Mouse (Mus musculus): ENCODE results near the gene Mapk11.

Gene Mapk11

DNA sequence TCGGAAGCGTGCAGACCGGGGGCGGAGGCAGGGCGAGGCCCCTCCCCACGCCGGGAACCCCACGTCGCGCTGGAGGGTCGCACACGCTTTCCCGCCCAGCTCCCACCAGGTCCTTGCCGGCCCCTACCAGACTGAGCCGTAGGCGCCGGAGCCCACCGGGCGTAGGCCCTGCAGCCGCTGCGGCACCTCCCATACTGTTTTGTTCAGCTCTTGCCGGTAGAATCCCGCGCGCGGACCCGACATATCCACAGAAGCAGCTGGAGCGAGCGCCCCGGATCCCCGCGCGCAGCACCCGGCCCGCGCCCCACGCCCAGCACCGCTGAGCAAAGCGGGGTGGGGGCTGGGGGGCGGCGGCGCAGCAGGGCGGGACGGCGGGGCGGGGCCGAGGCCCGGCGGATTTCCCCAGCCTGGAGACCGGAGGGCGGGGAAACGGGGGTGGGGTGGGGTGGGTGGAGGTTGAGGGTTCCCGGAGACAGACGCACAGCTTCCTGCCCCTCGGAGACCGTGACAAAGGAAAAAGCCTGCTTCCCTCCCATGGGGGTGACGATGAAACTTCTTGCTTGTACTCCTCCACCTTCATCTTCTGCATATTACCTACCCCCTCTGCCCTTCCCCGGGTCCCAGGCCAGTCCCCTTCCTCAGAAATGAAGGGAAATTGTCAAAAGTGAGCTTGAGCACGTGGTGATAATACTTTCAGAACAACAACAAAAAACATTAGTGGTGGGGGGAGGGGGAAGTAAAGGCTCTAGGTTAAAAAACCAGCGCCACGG, at the start of gene Mapk11:
Gene Mapk11, minus strand, starts transcription at position 358 of the 770 bp plus-strand sequence.
- no peak for DNase-seq (ENCODE audit: low read depth, low spot score)

DNA sequence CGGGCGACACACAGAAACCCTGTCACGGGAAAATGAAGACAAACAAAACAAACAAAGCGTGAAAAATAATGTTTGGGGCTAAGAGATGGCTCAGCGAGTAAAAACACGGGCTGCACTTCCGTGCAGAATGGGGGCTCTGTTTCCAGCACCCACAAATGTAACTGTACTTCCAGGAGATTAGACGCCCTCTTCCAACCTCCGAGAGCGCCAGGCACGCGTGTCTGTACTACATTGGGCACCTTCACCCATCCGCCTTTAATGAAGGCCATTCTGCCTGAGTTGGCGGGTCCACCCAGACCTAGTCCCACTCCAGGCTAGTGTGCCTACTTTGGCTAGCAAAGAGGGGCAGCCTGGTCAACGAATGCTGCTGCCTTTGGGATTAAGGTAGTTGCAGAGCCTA, 47.6 kb upstream of the Mapk11 start:
- no peak for DNase-seq (ENCODE audit: low read depth, low spot score)

DNA sequence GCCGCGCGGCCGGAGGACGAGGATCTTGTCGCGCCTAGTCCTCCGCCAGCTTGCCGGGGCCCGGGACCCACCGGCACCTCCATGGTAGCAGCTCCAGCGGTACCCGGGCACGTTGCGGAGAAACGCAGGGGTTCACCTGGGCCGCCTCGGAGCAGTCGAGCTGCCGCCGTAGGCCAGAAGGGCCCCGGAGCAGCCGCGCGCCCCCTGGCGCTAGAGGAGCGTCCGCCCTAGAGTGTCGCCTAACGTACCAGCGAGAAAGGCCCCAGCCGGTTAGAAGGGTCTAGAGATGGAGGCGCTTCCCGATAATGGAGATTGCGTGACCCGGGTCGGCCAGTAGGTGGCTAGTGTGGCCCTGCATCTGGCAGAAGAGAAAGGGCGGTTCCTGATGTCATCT, 46.9 kb upstream of the Mapk11 start, which contains the start of gene Dennd6b:
Gene Dennd6b, minus strand, starts transcription at position 184 of the 394 bp plus-strand sequence.
- DNase-seq (ENCODE audit: low read depth, low spot score), result peak; percentile 88

DNA sequence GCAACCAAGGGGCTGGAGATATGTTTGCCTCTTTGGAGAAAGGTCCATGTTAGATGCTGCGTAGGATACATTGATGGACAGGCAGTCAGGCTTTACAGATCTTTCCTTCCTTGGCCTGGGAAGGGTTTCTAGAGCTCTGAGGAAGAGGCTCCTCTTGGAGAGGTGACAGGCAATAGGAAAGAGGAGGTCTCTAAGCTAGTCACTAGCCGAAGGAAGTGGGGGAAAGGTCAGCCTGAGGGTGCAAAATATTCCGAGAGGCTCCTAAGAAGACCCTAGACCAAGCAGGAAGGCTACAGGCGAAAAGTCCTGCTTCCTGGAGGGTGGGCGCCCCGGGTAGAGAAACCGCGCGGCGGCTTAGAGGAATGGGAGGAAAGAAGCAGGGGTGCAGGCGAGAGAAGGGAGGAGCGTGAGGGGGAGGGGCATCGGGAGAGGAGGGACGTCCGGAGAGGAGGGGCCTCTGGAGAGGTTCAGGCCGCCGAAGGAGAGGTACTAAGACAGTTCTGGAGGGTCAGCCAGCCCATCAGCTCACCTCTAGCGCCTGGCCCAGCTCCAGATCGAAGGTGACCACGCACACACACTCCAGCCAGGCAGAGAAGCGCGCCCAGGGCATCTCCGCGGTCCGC, 46.4 kb upstream of the Mapk11 start:
- peak; percentile 83 for DNase-seq (ENCODE audit: low read depth, low spot score)

DNA sequence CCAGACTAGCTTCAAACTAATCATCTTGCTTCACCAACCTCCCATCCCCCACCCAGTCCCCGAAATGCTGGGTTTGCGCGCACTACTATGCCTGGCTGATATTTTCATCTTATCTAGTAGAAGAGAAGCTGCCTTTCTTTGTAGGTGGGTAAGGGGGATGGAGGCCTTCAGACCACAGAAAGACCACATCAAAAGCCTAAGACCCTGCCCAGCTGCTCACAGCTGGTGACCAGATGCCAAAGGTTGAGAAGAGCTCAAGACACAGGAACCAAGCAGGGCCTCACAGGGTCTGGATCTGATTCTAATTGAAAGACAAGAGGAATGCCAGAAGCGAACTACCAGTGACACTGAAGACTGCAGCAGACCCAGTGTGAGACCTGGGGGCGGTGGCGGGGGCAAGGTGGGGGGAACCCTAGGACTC, 45.8 kb upstream of the Mapk11 start:
- no peak for DNase-seq (ENCODE audit: low read depth, low spot score)

DNA sequence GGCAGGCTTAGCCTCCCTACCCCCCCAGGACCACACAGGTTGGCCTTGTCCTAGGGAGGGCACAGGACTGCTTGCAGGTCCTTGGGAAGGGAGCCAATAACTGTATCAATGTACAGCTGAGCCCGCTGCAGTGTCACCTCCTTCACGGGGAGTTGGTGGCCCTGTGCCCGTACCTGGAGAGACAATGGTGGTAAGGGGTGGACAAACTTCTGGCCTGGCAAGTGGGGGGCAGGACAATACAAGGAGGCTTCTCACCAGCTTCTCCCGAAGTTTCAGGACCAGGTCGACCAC, 35.5 kb upstream of the Mapk11 start:
- DNase-seq (ENCODE audit: low read depth, low spot score), result no peak

DNA sequence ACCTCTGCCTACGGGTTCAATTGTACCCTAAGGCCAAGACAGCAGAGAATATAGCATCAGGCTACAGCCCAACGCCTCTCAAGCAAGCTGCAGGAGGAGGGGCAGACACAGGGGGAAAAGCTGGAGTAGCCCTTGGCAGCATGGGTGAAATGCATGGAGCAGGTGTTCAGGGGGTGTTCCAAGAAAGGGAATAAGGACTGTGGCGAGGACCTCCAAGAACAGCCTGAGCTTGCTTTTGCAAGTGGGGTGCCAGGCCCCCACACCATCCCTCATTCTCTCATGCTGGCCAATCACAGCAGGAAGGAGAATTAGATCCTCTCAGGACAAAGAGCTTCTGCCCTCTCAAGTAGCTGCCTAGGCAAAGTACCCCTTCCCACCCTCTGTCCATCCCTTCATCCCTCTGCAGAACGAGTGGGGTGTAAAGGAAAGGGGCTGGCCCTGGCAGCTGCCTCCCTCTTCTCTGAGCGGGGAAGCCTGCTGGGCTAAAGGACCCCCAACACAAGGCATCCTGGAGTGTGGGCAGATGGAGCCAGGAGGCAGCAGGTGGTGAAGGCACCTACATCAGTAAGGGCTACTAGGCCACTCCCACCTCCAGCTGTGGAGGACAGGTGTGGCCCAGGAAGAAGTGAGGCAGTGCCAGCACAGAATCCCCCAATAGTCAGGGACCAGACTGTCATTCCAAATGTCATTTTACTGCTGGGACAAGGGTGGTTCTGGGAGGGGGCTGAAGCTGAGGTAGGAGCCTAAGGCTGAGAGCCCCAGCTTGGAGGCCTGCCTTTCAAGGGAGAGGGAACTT, 34.9 kb upstream of the Mapk11 start:
- no peak for DNase-seq (ENCODE audit: low read depth, low spot score)

DNA sequence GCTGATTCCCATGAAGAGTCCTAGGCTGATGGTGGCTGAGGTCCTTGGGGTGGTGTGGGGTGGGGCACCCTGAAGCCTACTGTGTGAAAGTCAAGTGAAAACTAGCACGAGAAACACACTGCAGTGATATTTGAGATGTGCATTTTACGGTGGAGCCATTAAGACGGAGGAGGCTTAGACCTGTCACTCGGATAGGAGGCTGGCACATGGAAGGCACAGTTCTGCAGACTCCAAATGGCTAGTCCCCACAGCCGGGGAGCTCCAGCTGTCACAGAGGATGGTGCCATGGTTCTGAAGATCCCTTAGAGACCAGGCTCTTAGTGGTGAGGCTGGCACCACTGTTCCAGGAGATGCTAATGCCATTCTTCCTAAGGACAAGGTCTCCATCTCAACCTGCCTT, 33.4 kb upstream of the Mapk11 start:
- DNase-seq (ENCODE audit: low read depth, low spot score), result no peak

DNA sequence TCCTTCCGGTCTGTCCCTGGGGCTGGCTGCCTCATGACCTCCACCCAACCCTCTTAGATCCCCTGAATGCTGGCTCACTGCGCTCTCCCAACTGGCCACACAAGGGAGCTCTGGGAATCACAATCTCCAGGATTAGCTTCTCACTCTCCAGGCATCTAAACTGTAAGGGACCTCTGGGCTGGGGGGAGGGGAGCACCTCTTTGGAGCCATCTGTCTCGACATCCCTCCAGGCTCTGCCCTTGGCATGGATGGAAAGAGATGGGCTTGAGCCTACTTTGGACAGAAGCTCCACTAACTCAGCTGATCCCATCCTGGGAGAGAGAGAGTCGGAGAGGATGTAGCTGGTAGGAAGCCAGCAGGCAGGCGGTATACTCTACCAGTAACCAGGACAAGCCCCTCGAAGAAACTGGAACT, 32.9 kb upstream of the Mapk11 start:
- DNase-seq (ENCODE audit: low read depth, low spot score), result no peak

DNA sequence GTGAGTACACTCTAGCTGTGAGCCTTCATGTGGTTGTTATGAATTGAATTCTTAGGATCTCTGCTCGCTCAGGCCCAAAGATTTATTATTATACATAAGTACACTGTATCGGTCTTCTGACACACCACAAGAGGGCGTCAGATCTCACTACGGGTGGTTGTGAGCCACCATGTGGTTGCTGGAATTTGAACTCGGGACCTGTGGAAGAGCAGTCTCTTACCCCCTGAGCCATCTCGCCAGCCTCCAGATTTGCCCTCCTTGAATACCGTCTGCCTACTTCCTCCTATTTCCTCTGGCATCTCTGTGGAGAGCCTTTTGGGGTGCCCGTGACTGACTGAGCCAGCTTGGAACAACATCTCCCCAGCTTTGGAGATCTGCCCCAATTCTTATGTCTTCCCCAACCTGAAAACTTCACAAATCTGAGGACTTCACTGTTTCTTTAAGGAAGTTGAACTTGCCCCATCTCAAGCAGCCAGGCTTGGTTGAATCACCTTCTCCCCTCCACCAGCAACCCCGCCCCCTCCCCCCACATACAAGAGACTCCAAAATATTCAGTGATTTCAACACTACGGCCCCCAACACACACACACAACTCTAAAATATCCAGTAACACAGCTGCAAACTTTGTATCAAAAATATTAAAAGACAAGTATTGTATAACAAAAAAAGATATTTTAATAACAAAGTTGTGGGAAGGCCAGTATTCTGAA, 32.3 kb upstream of the Mapk11 start:
- DNase-seq (ENCODE audit: low read depth, low spot score), result no peak

DNA sequence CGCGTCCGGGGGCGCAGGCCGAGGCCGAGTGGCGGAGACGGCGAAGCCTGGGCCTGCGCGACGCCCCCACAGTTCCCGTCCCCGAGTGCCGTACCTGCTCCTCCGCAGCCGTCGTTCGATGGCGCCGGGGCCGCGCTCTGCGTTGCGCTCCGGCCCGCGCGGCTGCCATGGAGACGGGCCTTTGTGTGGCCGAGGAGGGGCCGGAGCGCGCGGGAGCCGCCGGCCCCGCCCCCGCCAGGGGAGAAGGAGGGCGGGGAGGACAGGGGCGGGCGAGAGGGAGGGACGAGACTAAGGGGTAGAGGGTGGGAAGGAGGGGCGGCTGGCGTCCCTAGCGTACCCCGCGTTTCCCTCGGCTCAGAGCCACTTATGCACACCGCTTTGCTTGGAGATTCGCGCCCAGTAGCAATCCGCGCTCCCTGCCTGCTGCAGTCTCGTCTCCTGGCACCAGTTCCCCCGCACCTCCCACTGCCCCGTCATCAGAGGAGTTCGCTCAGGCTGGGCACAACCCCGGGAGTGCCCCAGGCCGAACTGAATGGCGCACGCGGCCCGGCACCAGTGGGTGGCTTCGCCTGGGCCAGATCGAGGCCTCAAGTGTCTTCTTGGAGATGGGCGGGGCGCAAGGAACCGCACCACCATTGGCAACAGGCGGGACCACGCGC, 31.3 kb upstream of the Mapk11 start, which contains the start of gene Plxnb2:
Gene Plxnb2, minus strand, starts transcription at position 218 of the 659 bp plus-strand sequence.
- peak; percentile 78 for DNase-seq (ENCODE audit: low read depth, low spot score)

DNA sequence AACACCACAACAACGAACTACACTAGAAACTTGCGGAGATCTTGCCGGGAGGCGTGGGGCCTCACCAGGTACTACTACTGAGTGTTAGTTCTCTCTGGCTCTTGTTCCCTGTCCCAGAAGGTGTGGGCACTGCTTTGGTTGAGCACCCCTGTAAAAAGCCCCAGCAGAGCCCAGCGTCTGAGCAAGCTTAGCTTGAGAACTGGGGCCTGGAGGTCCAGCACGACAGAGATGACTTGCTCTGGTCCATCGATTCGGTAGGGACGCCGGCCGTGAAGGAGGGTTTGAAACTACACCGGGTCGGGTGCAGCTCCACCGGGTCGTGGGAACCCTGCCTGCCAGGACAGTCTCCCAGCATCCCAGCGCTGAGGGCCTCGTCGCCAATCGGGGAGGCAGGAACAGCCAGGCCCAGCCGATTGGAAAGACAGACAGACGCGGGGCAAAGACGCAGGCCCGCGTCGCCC, 30.7 kb upstream of the Mapk11 start:
- no peak for DNase-seq (ENCODE audit: low read depth, low spot score)

DNA sequence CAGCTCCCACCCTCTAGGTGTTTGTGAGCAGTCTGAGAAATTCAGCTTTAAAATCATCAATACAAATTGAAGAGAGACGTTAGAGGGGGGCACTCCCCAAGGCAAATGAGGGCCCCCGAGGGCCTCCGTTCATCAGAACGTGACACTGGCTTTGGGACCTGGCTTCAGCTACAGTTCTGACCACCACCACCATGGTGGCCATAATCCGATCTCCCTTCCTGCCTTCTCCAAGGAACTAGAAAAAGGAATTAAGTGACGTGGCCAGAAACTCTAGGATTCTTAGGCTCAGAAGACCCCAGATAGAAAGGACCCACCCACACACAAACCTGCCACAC, 30.2 kb upstream of the Mapk11 start:
- DNase-seq (ENCODE audit: low read depth, low spot score), result no peak

DNA sequence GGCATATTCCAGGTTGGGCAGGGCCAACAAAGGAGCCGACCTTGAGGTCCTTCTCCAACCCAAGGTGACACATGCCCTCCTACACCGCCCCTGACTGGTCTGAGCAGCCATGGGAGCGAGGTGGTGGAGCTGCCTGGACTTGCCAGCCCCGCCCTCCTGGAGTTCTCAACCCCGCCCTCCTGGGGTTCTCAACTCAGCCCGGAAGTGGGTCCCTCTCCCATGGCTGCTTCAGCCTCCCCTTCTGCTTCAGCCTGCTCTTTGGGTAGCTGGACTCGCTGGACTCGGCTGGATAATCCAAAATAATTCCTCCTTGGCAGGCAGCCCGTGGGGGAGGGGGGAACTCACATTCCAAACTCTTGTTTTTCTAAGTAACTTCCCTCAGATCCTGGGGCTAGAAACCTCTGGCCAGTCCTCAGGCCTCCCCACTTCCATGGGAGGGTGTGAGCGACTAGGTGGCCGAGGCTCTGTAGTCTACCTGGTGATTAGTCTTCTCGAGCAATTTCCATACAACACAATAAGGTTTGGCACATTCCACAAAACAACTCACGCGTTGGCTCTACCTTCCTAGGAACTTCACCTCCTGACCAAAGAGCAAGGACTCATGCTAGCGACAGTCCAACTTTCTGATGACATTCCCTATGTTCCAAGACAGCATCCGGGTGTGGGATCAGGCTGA, 29.7 kb upstream of the Mapk11 start:
- DNase-seq (ENCODE audit: low read depth, low spot score), result no peak

DNA sequence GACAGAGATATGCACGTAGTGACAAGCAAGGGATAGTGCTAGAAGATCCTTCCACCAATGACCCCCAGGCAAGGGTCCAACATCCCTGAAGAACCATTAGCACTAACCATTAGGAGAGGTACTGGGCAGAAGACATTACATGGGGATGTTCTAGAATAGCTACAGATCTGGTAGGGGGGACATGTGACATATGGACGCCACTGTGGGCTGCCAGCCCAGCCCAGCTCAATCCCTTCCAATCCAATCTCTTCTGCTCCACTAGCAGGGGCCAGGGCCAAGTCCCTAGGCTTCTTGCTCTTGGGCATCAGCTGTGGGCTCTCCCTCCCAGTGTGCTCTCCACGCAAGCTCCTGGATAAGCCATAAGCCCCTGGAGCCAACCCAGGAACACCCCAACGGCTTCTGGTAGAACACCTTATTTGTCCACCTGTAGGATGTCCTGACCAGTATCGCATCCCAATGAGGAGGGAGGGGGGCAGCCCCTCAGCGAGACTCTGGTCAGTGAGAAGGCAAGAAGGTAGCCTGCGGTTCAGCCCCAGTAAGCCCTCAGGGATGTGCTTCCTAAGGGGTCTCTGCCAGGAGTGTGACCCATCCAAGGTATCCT, 28.9 kb upstream of the Mapk11 start:
- no peak for DNase-seq (ENCODE audit: low read depth, low spot score)

DNA sequence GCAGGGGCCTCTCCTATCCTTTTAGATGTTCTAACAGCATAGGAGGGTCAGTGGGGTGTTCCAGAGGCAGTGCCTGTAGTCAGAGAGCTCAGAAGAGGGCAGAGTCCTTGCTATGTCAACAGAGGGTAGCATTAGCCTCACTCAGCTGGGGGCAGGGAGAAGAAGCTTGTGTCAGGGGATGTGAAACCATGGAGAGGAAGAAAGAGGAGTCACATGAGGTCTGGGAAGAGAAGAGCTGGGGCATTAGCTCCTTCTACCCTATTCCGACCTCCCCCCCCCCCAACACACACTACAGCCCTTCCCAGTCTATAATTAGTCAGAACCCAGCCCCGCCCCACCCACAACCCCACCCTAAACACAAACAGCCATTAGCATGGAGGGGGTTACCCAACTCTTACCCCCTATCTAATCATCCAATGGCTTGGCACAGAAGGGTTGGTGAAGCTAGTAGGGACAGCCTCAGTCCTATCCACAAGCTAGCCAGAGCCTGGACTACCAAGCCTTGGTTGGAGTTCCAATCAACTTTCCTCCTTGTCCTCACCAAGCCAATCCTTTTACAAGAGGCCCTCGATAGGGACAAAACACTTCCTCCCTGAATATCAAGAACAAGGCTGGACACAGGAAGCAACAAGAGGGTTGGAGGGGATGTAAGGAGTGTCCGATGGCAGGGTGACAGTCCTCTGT, 28.3 kb upstream of the Mapk11 start:
- no peak for DNase-seq (ENCODE audit: low read depth, low spot score)

DNA sequence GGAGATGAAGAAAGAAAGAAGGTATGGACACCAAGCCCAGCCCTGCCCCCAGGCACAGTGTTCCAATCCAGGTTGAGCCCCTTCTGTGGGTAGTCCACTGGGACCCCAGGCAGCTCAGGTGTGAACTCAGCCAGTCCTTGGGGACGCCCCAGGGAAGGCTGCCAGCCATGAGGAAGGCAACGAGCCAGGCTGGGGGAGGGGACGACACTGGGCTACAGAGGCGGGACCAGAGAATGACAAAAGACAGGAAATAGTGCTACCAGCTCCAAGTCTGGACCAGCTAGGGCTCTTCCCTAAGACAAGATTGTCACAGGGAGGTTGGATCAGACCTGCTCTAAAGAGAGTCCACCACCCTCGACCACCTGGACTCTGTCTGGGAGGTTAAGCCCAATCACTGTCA, 27.7 kb upstream of the Mapk11 start:
- no peak for DNase-seq (ENCODE audit: low read depth, low spot score)

DNA sequence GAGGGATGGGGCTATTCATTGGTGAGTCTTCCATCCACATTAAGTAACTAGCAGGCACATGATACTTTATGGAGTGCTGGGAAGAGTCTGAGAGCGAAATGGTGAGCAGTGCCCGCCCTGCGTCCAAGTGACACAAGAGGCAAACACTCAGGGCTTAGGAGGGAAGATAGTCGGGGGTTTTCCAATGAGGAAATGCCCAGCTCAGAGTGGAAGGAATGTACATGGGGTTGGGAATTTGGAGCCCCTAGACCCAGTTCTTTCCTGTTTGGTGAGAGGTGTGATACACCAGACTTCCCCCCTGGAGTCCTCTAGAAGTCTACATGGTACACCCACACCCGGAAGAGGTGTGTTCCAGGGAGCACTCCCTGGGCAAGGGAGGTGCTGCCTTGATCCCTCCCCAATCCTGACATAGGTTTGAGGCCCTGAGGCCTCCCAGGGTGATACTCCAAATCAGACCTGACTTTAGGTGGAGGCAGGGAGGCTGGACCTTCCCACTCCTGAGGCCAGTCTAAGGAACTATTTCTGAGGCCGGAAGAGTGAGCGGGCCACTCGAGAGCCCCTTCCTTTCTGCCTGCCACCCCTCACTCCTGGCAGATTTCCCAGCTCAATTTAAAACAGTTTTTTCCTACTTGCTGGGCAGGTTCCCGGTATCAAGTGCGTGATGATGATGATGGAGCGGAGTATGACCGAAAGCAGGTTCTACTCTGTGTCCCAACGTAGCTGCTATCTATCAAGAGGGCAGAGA, 26.2 kb upstream of the Mapk11 start:
- DNase-seq (ENCODE audit: low read depth, low spot score), result no peak

DNA sequence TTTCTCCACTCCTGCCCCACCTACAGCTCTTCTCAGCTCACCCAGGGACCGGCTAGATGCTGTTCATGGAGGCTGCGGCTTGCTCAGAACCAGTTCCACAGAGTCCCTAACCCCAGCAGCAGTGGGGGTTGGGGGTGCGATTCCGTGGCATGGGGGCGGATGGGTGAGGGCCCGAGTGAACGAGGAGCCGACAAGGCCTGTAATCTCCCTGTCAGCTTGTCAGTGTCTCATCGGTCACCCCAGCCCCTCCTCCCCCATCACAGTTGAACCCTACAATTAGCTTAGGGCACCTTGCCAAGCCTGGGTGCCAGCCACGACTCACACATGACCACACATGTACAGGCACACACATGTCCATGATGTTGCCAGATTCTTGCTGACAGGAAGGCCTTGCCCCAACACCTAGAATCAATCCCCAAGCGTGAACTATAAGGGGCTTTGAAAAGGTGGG, 25.5 kb upstream of the Mapk11 start:
- DNase-seq (ENCODE audit: low read depth, low spot score), result no peak
